Mouse (Mus musculus) E14TG2a.4 (cell line): Measurements from ENCODE around the gene Calcoco1.

Source experiments
- H3K27me3 ChIP-seq: 2 replicates; pipeline ENCODE4 v1.6.1; 2014; ENCODE audit warnings: low read length, control low read depth; ENCODE audit not compliant: insufficient read depth
- H3K36me3 ChIP-seq: 2 replicates; pipeline ENCODE4 v1.6.1; 2014; ENCODE audit warnings: low read length, control low read depth; ENCODE audit not compliant: insufficient read depth
- H3K4me1 ChIP-seq: replicated peaks from 2 replicates; pipeline ENCODE4 v1.6.1; 2014; ENCODE audit warnings: low read depth, low read length, control low read depth
- H3K4me3 ChIP-seq: replicated peaks from 2 replicates; pipeline ENCODE4 v1.5.1; 2014; ENCODE audit warnings: mild to moderate bottlenecking, low read length
- H3K9me3 ChIP-seq: 2 replicates; pipeline ENCODE4 v1.6.1; 2014; ENCODE audit warnings: low read length, control low read depth
- CTCF ChIP-seq: conservative IDR thresholded peaks from 2 replicates; pipeline ENCODE4 v1.5.1; 2014; ENCODE audit warnings: low read length
- NANOG ChIP-seq: IDR thresholded peaks from 2 replicates; pipeline ENCODE4 v1.6.1; 2014; ENCODE audit warnings: borderline replicate concordance, low read length, mixed read lengths
- POU5F1 ChIP-seq: IDR thresholded peaks from 2 replicates; pipeline ENCODE4 v1.6.1; 2014; ENCODE audit warnings: low read length, borderline replicate concordance

Calcoco1 gene

DNA sequence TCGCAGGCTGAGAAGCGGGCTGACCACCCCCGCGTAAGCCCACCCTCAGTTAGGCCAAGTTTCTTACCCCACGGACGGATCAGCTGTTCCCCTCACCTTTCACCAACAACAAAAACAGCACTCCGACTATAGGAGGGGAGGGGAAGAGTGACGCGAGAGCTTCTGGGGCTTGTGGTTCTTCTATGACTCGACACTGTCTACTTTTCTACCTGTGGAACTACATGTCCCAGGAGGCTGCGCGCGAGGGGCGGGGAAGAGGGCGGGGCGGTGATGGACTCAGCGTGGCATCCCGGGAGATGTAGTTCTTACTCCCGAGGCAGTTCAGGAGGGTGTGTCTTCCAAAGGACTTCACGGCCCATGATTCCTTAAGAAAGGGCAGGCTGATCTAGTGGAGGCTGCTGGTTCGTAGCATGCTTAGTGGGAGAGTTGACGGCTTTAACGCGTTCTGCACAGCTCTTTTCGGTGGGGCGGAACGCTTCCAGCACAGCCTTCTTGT, at the start of gene Calcoco1:
Gene Calcoco1 (minus strand): TSS at position 199 of the 496 bp plus-strand sequence.
- H3K4me3 ChIP-seq, result peak within 1 kb of the TSS; percentile 86
- no peaks in the 10 kb centered on the region for H3K9me3 ChIP-seq
- H3K4me1 ChIP-seq, result peaks cover 26% of the 10 kb centered on the region
- H3K36me3 ChIP-seq, result peaks cover 30% of the 10 kb centered on the region
- H3K27me3 ChIP-seq, result no peaks in the 10 kb centered on the region
- TF ChIP-seq NANOG (no peak), POU5F1 (no peak), CTCF (no peak)

DNA sequence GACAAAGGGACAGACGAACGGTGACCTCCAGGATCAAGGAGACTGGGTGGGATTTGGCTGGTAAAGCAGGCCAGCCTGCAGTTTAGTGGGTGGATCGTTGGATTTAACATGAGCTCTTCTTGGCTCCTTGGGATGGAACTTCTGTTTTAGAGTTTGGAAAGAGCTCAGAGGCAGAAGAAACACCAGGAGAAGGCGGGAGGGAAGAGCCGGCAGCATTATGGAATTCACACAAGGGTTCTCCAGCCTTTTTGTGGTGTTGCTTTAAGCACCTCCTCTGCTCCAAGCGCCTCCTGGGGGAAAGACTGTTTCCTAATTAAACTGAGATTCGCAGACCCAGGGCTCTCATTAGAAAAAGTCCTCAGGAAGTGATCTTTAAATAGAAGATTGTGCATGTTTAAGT, 48.9 kb upstream of the Calcoco1 start:
- Histone ChIP-seq H3K4me3 (no peak overlapping the region), H3K9me3 (no peaks in the 10 kb centered on the region), H3K4me1 (peaks cover 11% of the 10 kb centered on the region), H3K36me3 (no peaks in the 10 kb centered on the region), H3K27me3 (peaks cover 27% of the 10 kb centered on the region)
- TF ChIP-seq NANOG (no peak), POU5F1 (no peak), CTCF (no peak)

DNA sequence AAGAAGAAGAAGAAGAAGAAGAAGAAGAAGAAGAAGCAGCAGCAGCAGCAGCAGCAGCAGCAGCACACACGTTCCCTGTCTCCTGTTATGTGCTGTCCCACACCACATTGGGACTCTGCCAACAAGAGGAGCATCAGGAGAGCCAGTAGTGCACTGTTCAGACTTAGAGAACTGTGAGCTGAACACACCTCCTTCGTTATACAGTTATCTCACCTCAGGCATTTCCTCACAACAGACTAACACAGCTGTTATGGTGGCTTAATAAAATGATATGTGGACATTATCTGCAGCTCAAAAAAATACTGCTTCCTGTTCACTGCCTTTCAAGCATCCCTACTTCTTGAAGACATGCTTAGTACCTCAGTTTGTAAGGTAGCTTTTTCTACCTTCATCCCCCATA, 43.2 kb upstream of the Calcoco1 start:
- Histone ChIP-seq H3K4me1 (no peaks in the 10 kb centered on the region), H3K4me3 (no peak overlapping the region), H3K36me3 (no peaks in the 10 kb centered on the region), H3K27me3 (peaks cover 57% of the 10 kb centered on the region), H3K9me3 (no peaks in the 10 kb centered on the region)
- TF ChIP-seq CTCF (no peak), POU5F1 (no peak), NANOG (no peak)

DNA sequence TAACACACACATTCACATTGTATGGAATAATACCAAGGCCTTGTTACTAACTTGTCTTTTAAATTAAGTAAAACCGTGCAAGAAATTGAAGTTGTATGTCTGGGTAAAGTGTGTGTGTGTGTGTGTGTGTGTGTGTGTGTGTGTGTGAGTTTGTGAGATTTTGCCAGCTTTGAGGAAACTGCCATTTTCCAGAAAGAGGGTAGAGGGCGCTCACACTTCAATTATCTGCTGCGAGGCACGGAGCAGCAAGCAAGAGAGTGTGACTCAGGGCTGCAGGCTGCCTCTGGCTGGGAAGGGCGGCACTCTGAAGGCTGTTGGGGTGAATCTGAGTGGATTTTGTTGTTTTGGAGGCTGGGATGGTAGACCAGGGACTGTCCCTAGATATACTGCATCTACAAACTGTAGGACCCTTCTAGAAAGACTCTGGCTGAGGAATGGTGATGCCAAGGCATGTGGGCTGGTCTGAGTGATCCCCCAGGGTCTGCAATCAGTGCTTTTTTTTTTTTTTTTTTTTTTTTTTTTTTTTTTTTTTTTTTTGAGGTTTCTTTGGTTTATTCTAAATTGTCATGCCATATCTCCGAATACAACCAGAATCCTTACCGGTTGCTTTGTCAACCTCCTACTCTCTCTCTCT, 39.9 kb upstream of the Calcoco1 start:
- H3K36me3 ChIP-seq, result no peaks in the 10 kb centered on the region
- peaks cover 68% of the 10 kb centered on the region for H3K27me3 ChIP-seq
- TF ChIP-seq CTCF, result peak; percentile 52
- no peak for TF ChIP-seq NANOG
- H3K4me1 ChIP-seq, result no peaks in the 10 kb centered on the region
- H3K9me3 ChIP-seq, result no peaks in the 10 kb centered on the region
- no peak overlapping the region for H3K4me3 ChIP-seq

DNA sequence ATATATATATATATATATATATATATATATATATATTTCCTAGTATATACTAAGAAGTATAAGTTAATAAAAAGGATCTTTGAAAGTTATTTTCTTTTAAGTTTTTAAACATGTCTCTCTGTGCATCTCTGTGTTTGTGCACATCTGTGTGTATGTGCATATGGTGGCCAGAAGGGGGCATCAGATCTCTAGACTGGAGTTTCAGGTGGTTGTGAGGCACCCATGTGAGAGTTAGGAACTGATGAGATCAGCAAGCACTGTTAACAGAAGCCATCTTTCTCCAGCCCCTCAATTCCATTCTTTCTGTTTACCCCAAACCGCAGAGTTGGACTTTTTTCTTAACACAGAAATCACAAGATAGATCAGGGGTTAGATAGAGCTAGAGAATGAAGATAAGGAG, 35.7 kb upstream of the Calcoco1 start:
- H3K36me3 ChIP-seq, result no peaks in the 10 kb centered on the region
- H3K9me3 ChIP-seq, result no peaks in the 10 kb centered on the region
- H3K27me3 ChIP-seq, result peaks cover 74% of the 10 kb centered on the region
- peaks cover 14% of the 10 kb centered on the region for H3K4me1 ChIP-seq
- H3K4me3 ChIP-seq, result no peak overlapping the region
- TF ChIP-seq CTCF (peak; percentile 28), POU5F1 (no peak)

DNA sequence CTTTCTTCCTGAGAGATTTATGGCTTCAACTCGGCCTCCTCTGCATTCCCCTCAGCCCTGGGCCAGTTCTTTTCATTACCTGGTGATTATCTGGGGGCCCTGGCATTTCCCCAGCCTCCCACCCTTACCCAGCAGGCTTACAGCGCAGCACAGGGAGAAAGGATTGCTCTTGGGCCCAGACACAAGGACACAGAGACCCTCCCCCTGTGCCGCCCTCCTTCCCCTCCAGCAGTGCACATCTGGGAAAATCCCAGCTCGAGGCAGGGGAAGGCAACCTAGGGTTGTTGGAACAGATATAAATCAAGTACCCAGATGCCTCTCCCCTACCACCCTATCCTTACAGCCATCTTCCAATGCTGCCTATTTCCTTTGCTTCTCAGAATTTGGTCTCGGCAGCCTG, 33.1 kb upstream of the Calcoco1 start:
- no peak overlapping the region for H3K4me3 ChIP-seq
- TF ChIP-seq CTCF (no peak), POU5F1 (no peak), NANOG (no peak)
- H3K4me1 ChIP-seq, result peaks cover 25% of the 10 kb centered on the region
- H3K9me3 ChIP-seq, result no peaks in the 10 kb centered on the region
- H3K27me3 ChIP-seq, result peaks cover 75% of the 10 kb centered on the region
- H3K36me3 ChIP-seq, result no peaks in the 10 kb centered on the region

DNA sequence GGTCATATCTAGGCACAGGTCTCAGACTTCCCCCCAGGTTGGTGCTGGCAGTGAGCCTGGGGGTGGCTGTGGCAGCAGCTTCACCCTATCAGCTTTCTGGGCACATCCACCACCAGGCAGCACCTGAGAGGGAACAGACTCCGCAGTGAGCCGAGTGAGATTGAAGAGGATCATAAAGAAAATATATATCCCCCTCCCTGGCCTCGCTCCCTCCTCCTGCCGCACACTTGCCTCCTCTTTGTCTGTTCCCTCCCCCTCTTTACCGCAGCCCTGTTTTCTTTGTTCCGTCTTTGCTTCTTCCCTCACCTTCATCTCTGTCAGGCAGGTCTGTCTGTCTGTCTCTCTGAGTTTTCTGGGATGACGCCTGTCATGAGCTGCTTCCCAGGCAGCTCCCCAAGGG, 32.4 kb upstream of the Calcoco1 start:
- Histone ChIP-seq H3K9me3 (no peaks in the 10 kb centered on the region), H3K4me1 (peaks cover 25% of the 10 kb centered on the region), H3K36me3 (no peaks in the 10 kb centered on the region), H3K27me3 (peaks cover 74% of the 10 kb centered on the region), H3K4me3 (no peak overlapping the region)
- TF ChIP-seq NANOG (no peak), POU5F1 (no peak), CTCF (no peak)

DNA sequence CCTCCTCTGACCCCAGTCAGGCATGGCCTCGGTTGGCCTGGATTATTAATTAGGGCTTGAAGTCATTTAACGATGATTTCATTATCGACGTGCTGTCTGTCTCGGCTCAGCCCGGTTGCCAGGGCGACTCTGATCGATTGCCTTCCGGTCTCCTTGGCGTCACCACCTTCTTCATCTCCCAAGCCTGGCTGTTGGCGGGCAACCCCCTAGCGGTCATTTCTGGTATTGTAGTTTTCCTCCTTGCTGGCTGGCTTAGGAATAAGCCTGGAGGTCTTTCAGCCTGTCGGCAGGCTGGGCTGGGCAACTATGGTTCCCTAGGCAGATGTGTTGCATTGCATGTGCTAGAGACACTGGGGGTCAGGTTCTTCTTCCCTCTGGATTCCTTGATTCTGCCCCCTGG, 31.2 kb upstream of the Calcoco1 start:
- H3K36me3 ChIP-seq, result no peaks in the 10 kb centered on the region
- no peaks in the 10 kb centered on the region for H3K9me3 ChIP-seq
- H3K4me1 ChIP-seq, result peaks cover 25% of the 10 kb centered on the region
- no peak overlapping the region for H3K4me3 ChIP-seq
- no peak for TF ChIP-seq NANOG
- TF ChIP-seq POU5F1, result no peak
- peak; percentile 92 for TF ChIP-seq CTCF
- peaks cover 76% of the 10 kb centered on the region for H3K27me3 ChIP-seq

DNA sequence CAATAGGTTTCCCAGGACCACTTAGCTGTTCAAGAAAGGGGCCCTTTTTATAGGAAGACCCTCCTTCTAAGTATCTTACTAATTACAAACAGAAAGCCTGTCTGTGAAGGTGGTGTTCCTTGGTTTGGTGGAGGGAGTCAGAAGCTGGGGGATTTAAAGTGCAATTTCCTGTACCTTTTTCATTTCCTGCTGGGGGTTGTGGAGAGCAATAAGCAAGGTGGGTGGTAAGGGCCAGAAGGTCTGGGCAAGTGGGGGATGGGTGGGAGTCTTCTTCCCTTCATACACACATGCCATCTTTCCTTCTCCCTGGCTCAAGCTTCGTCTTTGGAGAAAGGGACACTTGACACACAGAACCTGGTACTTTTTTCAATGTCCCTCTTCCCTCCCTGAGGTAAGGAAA, 30.2 kb upstream of the Calcoco1 start:
- Histone ChIP-seq H3K36me3 (no peaks in the 10 kb centered on the region), H3K9me3 (no peaks in the 10 kb centered on the region), H3K4me1 (peaks cover 34% of the 10 kb centered on the region), H3K4me3 (no peak overlapping the region), H3K27me3 (peaks cover 84% of the 10 kb centered on the region)
- TF ChIP-seq NANOG (no peak), CTCF (no peak), POU5F1 (no peak)

DNA sequence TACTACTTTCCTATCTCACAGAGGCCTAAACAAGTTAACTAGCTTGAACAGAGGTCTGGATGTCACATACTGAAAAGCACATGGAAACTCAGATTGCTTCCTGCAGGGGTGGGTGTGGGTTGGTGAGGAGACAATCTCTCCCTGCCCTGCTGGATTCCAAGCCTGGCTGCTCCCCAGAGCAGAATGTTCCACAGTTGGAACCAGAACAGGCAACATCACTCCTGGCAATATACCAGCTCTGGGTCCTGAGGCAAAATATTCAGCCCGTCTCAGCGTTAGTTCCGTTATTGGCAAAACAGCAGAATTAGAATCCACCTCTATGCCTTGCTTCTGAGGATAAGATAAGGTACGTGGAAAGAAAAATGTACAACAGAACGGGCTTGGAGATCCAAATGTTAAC, 28.3 kb upstream of the Calcoco1 start:
- no peak for TF ChIP-seq POU5F1

More for the DNA sequence above, 28.3 kb upstream of the Calcoco1 start:
- H3K27me3 ChIP-seq, result peaks cover 84% of the 10 kb centered on the region
- no peak overlapping the region for H3K4me3 ChIP-seq
- H3K36me3 ChIP-seq, result no peaks in the 10 kb centered on the region
- H3K4me1 ChIP-seq, result peaks cover 44% of the 10 kb centered on the region
- no peaks in the 10 kb centered on the region for H3K9me3 ChIP-seq
